Mouse (Mus musculus) liver, adult 2 months (tissue): ENCODE results near the gene Foxp1. TPM values are rescaled to one million over a fixed set of nuclear protein-coding genes. Genes with fewer than 3 reads are reported as not detected.

Source experiments
- DNase-seq: peaks from one replicate; pipeline ENCODE4 v3.0.0-alpha.2; 2011; ENCODE audit warnings: low read depth, low spot score; ENCODE audit errors: extremely low read depth
- H3K27ac ChIP-seq: fragments of 200-500 bp; replicated peaks from 2 replicates; pipeline ENCODE4 v1.5.1; 2012; ENCODE audit warnings: low read depth, mild to moderate bottlenecking, control low read depth, inconsistent platforms, low read length; ENCODE audit not compliant: insufficient read depth
- H3K27me3 ChIP-seq: fragments of 200-500 bp; 2 replicates; pipeline ENCODE4 v1.6.1; 2012; ENCODE audit warnings: mild to moderate bottlenecking, moderate library complexity, low read length, inconsistent platforms; ENCODE audit not compliant: control insufficient read depth, insufficient read depth
- H3K36me3 ChIP-seq: fragments of 200-500 bp; 2 replicates; pipeline ENCODE4 v1.6.1; 2012; ENCODE audit warnings: low read length, inconsistent platforms; ENCODE audit not compliant: control insufficient read depth, insufficient read depth
- H3K4me1 ChIP-seq: fragments of 200-500 bp; 2 replicates; pipeline ENCODE4 v1.6.1; 2011; ENCODE audit warnings: low read length; ENCODE audit not compliant: control insufficient read depth, insufficient read depth
- H3K4me3 ChIP-seq: fragments of 200-500 bp; 2 replicates; pipeline ENCODE4 v1.5.1; 2011; ENCODE audit warnings: low read depth, mild to moderate bottlenecking, control low read depth, low read length, moderate library complexity; ENCODE audit not compliant: insufficient read depth
- H3K79me2 ChIP-seq: fragments of 200-500 bp; 2 replicates; pipeline ENCODE4 v1.6.1; 2012; ENCODE audit warnings: inconsistent platforms, mild to moderate bottlenecking, low read length, moderate library complexity; ENCODE audit not compliant: control insufficient read depth, insufficient read depth
- H3K9ac ChIP-seq: fragments of 200-500 bp; 2 replicates; pipeline ENCODE4 v1.6.1; 2012; ENCODE audit warnings: low read depth, mild to moderate bottlenecking, control low read depth, inconsistent platforms, low read length
- CTCF ChIP-seq: fragments of 200-500 bp; IDR thresholded peaks from 2 replicates; pipeline ENCODE4 v1.5.1; 2011; ENCODE audit warnings: low read depth, low read length, control low read depth
- POLR2A ChIP-seq: fragments of 200-500 bp; IDR thresholded peaks from 2 replicates; pipeline ENCODE4 v1.6.1; 2011; ENCODE audit warnings: low read length, control low read depth; ENCODE audit not compliant: insufficient read depth; ENCODE audit errors: extremely low read depth
- WGBS: fragments of 180-500 bp; shearing (Covaris S2); methylation state at CpG from one replicate; pipeline ENCODE4 v1.1.7; 2018; 5-methylcytosine and 5-hydroxymethylcytosine counted together
- polyA plus RNA-seq: library from polyadenylated mRNA; depleted of rRNA; stranded (reverse); fragments of >200 nt; gene quantifications from 2 replicates; pipeline ENCODE4 v1.2.3, GENCODE M21; 2012
- total RNA-seq: library from RNA; depleted of rRNA; stranded (reverse); fragments of >200 nt; gene quantifications from 2 replicates; pipeline ENCODE4 v1.2.3, GENCODE M21; 2014

Gene Foxp1
- total and polyA plus RNA-seq, 2 experiments = 22.7 to 24.8 TPM

DNA sequence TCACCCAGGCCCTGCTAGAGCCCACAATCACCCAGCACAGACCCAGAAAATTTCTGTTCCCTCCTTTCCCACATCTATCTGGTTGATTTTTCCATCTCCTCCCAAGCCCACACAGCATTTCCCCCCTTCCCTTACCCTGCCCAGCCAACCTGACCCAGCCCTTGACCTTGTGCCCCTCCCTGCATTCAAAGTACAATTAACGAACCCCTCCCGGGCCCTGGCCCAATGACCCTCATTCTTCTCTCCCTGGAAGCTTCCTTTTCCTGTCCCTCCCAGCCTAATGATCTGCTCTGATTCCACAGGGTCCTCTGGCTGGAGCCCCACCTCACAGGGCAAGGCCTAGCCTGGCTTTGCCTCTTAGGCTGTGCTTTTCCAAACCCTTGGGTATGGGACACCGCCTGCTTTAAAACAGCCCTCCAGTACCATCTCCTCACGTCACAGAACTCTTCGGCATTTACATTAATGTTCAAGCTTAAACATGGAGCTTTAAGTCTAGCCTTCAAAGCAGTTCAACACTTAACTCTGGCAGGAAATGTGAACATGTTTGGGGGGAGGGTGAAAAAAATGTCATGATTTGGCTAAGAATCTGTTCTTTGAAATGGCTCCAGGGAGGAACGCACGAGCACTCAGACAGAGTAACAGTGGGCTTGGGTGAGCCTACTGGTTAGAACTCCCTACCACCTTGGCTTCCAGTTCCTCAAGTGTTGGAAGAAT lies 143.4 kb downstream of the Foxp1 start:
- no peak overlapping the region for H3K9ac ChIP-seq
- H3K79me2 ChIP-seq = no peaks in the 10 kb centered on the region; the same call in 1 of the 2 replicates
- H3K27me3 ChIP-seq = no peaks in the 10 kb centered on the region
- no peak overlapping the region for H3K27ac ChIP-seq
- DNase-seq = no peak
- no peak overlapping the region for H3K4me3 ChIP-seq
- 74% methylated on average over 7 of the region's 7 CpGs for WGBS
- H3K4me1 ChIP-seq = peaks cover 12% of the 10 kb centered on the region
- no peak for TF ChIP-seq POLR2A
- TF ChIP-seq CTCF = no peak
- H3K36me3 ChIP-seq = no peaks in the 10 kb centered on the region

DNA sequence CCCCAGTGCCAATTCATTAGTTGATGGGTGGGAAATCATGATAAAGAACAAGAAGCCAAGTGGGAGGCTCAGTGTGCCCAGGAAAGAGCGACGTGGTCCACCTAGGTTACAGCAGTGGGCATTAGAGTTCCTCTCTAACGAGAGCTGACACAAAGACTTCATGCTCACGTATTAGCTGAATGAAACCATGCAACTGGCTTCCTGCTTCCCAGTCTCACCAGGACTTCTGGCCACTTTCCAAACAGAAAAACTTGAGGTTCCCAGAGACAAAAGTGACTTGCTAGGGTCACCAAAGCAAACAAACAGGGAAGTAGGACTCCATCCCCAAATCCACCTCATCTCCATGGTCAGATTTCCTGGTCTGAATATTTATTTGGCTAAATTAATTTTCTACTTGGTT lies 144.8 kb downstream of the Foxp1 start:
- no peak for DNase-seq
- Histone ChIP-seq H3K4me3 (no peak overlapping the region), H3K9ac (no peak overlapping the region), H3K4me1 (peaks cover 12% of the 10 kb centered on the region), H3K36me3 (no peaks in the 10 kb centered on the region), H3K79me2 (no peaks in the 10 kb centered on the region; the same call in 1 of the 2 replicates), H3K27ac (no peak overlapping the region), H3K27me3 (no peaks in the 10 kb centered on the region)
- WGBS = 78% methylated on average over 4 of the region's 4 CpGs
- no peak for TF ChIP-seq POLR2A
- no peak for TF ChIP-seq CTCF

DNA sequence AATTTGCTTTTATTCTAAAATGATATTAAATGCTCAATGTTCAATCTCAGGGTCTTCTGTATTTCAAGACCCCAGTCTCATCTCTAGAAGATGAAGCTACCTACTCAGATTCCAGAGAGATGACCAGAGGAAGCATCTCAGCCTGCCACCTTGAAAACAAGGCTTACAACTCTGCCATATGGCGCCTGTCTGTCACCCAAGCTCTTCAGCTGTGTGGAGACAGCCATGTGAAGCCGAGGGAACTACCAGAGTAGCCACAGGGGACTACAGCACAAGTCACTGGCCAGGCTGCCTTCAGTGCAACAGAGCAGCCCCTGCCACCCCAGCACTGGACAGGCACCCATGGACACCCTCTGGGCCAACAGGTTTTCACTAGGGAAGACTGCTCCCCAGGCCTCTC lies 145.4 kb downstream of the Foxp1 start:
- Histone ChIP-seq H3K9ac (no peak overlapping the region), H3K4me1 (peaks cover 12% of the 10 kb centered on the region), H3K27ac (no peak overlapping the region), H3K27me3 (no peaks in the 10 kb centered on the region), H3K79me2 (no peaks in the 10 kb centered on the region; the same call in 1 of the 2 replicates), H3K4me3 (no peak overlapping the region), H3K36me3 (no peaks in the 10 kb centered on the region)
- no peak for DNase-seq
- no peak for TF ChIP-seq CTCF
- TF ChIP-seq POLR2A = no peak
- WGBS = 96% methylated on average over 2 of the region's 2 CpGs

DNA sequence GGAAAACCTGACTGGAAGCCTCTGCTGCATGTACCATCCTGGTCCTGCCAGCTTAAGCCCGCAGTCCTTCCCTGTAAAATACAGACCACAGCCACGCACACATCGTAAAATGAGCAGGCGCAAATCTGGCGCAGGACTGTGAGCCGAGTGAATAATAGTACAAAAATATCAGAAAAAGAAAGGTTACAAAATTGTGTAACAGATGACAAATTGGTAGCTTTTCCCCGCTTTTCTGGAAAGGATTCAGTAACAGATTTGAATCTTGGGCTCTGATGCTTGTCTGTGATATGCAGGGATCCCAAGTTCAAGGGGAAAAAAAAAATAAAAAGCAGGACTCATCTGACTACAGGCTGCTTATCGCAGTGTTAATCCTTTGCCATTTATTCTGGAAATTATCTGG lies 145.8 kb downstream of the Foxp1 start:
- H3K9ac ChIP-seq = no peak overlapping the region
- H3K27ac ChIP-seq = no peak overlapping the region
- no peak overlapping the region for H3K4me3 ChIP-seq
- DNase-seq = no peak
- peaks cover 12% of the 10 kb centered on the region for H3K4me1 ChIP-seq
- WGBS = 94% methylated on average over 8 of the region's 8 CpGs
- H3K79me2 ChIP-seq = no peaks in the 10 kb centered on the region; the same call in 1 of the 2 replicates
- TF ChIP-seq CTCF (no peak), POLR2A (no peak)
- H3K27me3 ChIP-seq = no peaks in the 10 kb centered on the region
- H3K36me3 ChIP-seq = no peaks in the 10 kb centered on the region

DNA sequence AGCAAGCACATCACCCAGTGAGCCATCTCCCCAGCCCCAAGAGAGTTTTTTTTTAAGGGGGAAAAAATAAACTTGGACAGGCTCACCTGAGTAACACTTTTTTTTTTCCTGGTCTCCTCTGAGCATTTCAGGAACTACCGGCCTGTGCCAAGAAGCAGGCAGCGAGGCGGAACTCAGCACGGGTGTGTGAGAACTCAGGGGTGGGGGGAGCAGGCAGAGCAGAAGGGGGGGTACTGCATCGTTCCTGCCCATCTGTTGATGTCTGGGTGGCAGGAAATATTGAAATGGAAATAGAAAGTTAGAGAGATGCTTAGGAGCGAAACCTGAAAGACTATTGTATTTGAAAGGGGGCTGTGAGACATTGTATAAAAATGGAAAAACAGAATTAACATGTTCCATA lies 146.7 kb downstream of the Foxp1 start:
- no peak for TF ChIP-seq CTCF
- WGBS = 80% methylated on average over 6 of the region's 6 CpGs
- Histone ChIP-seq H3K4me3 (no peak overlapping the region), H3K79me2 (no peaks in the 10 kb centered on the region; the same call in none of the 2 replicates), H3K27me3 (no peaks in the 10 kb centered on the region), H3K4me1 (peaks cover 12% of the 10 kb centered on the region), H3K36me3 (no peaks in the 10 kb centered on the region), H3K9ac (no peak overlapping the region), H3K27ac (no peak overlapping the region)
- DNase-seq = no peak

DNA sequence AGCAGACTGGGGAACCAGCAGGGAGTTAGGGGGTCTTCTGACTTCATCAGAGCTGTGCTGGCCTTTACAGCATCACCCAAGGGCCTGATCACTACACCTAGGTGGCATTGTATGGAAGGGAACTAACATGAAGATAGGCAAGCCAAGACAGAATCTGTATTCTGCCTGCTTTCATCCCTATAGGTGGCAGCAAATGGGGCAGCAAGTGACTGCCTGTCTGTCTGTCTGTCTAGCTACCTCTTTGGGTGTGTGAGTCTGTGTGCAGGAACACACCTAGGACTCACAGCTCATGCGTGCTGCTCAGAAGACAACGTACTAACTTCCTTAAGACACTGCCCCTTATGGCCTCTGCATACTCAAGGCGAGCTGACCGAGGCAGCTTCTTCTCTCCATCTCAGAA lies 147.1 kb downstream of the Foxp1 start:
- Histone ChIP-seq H3K27me3 (no peaks in the 10 kb centered on the region), H3K9ac (no peak overlapping the region), H3K27ac (no peak overlapping the region), H3K4me3 (no peak overlapping the region), H3K36me3 (no peaks in the 10 kb centered on the region), H3K4me1 (peaks cover 12% of the 10 kb centered on the region), H3K79me2 (no peaks in the 10 kb centered on the region; the same call in none of the 2 replicates)
- TF ChIP-seq POLR2A (no peak), CTCF (no peak)
- DNase-seq = no peak
- 78% methylated on average over 4 of the region's 4 CpGs for WGBS
